Mouse (Mus musculus) granulocyte monocyte progenitor cell, adult 5-6 weeks (primary cell): ENCODE measurements at regions not wholly inside any gene's neighbourhood (a gene's known extent, or its start where the extent isn't known, plus 50 kb on each side); places are given as distances from the start of the nearest gene placed in this dataset.

Experiments
- ATAC-seq: replicated peaks from 2 replicates; pipeline ENCODE4 v1.8.0; 2016; ENCODE audit warnings: mild to moderate bottlenecking, moderate TSS enrichment, inconsistent platforms; ENCODE audit not compliant: poor library complexity, severe bottlenecking

- no peak for ATAC-seq
Observed at GRCm38 (mm10) chr3:147092188-147093075, 240.3 kb downstream of the Ttll7 start.

GRCm38 (mm10) chr3:147093076-147093380, 240.9 kb downstream of the Ttll7 start:
- no peak for ATAC-seq

DNA sequence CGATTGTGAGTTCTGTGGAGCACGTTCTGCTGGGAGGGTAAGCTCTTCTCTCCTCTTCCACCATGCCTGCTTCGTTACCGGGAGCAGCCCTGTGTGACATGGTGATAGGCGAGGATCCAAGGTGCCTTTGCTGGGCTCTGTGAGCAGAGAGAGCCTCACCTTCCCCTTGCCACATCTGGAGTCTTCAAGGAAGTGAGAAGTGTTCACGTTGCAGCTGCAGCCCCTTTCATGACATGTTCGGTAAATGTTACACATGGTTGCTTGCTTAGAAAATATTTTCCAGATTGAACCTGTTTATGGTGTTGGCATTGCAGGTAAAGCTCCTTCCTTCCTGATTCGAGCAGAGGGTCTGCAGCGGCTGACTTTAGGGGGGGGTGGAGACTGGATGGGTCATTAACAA, 244.0 kb downstream of the Ttll7 start:
- no peak for ATAC-seq

- no peak for ATAC-seq
Observed at GRCm38 (mm10) chr3:147098065-147098580, 246.0 kb downstream of the Ttll7 start.

DNA sequence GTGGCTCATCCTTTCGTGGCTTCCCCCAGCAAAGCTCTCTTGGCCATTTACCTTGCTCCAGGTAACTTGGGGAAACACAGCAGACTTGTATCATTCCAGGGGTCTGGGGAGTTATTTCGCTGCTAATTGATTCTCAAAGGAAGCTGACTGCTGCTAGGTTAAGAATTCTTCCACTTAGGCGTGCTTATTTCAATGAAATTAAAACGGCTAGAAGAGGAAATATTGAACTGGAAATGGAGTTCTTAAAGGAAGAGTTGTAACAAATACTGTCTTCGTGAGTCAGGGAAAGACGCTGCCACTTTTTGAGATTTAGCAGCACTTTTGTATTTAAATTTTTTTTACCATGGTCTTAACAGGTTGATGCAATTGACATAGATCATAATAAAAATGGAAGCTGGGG, 246.4 kb downstream of the Ttll7 start:
- no peak for ATAC-seq

GRCm38 (mm10) chr3:147099143-147099713, 247.1 kb downstream of the Ttll7 start:
- ATAC-seq = no peak

DNA sequence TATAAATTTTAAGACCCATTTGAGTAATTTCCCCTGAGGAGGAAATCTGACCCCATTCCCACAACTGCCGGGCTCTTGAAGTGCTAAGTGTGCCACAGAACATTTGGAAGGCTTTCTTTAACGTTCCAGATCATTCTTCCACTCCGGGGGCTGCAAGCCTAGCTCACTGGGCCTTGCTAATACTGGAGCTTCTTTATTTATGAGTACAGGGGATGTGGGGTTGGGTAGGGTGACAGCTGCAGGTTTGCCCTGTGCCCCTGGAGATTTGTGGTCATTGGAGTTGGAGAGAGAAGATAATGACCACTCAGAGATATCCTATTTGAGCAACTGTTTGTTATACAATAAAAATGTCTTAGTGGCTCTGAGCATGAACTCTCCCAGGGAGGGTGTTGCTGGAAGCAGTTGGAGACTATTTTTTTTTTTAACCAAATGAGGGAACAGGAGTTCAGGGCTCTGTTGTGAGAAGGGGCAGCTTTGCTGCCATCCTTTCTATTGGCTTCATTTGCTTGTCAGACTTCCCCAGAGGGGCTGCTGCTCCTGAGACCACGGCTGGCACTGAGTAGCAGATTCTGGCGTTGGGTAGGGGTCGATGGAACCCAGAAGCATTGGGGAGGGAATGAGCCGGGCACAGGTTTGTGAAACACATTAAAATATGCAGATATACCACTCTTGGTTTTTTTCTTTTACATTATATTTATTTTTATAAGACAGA, 249.0 kb downstream of the Ttll7 start:
- ATAC-seq = no peak

- ATAC-seq = no peak
Observed at GRCm38 (mm10) chr3:147101765-147102113, 249.6 kb downstream of the Ttll7 start.

GRCm38 (mm10) chr3:147103428-147103827, 251.3 kb downstream of the Ttll7 start:
- no peak for ATAC-seq

- no peak for ATAC-seq
Observed at GRCm38 (mm10) chr3:147117609-147118008, 265.4 kb downstream of the Ttll7 start.

GRCm38 (mm10) chr3:147118092-147118491, 265.9 kb downstream of the Ttll7 start:
- ATAC-seq = no peak

DNA sequence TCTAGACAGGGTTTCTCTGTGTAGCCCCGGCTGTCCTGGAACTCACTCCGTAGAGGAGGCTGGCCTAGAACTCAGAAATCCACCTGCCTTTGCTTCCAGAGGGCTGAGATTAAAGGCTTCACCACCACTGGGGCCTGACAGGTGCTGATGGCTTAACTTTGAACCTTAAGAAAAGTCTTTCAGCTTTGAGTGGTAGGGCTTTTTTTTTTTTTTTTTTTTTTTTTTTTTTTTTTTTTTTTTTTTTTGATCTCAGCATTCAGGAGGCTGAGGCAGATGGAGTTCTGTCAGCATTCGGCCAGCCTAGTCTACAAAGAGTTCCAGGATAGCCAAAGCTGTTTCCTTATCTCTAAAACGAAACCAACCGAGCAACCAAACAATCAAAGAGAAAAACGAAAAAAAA, 266.5 kb downstream of the Ttll7 start:
- no peak for ATAC-seq

DNA sequence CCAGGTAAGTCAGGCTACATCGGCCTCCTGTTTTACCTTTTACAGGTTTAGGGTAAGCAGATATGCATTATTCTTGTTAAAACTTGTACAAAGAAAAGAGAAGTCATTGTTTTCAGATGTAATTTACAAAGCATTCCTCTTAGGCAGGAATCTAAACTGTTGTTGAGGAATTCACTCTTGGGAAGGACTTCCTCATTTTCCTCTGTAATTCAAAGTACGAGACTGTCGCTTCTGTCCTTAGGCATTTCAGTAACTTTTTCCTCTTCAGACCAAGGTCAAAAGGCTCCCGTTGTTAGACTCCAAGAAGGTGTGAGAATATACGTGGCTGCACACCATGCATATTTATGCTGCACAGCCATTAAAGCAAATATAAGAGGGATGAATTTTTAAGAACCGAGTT, 269.7 kb downstream of the Ttll7 start:
- ATAC-seq = no peak

DNA sequence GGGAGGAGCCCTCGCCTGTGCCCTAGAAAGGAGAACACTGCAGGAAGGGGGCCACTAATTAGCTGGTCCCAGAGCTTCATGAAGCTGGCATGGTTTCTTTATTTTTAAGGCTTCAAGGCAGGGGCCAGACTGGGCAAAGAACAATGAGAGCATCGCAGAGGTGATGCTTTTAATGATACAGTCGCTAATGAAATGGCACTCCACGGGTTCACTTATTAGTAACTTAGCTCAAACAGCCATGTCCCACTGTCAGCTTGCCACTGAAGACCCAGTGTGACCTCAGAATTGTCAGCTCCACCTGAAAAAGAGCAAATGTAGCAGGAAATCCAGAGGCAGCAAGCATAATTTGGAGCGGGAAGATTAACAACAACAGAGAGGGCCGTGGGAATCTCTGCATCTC, 275.6 kb downstream of the Ttll7 start:
- ATAC-seq = no peak

DNA sequence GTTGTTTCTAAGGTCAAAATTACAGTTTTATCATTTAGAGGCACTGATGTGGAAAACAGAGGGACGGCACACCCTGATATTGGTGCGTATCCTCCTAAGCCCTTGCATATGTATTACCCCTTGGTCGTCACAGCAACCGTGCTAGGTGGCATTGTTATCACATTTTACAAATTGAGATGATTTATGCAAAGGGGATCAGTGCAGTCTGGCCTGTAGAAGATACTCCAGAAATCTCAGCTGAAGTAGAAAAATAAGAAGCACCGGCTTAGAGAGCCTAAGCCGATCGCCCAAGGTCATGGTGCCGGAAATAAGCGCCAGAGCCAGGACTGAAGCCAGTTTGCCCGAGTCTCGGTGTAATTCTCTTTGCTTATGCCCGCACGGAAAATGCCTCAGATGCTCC, 280.7 kb downstream of the Ttll7 start:
- ATAC-seq = no peak

- ATAC-seq = no peak
Observed at GRCm38 (mm10) chr3:147133408-147133807, 281.2 kb downstream of the Ttll7 start.

- no peak for ATAC-seq
Observed at GRCm38 (mm10) chr3:147140414-147140813, 288.2 kb downstream of the Ttll7 start.

DNA sequence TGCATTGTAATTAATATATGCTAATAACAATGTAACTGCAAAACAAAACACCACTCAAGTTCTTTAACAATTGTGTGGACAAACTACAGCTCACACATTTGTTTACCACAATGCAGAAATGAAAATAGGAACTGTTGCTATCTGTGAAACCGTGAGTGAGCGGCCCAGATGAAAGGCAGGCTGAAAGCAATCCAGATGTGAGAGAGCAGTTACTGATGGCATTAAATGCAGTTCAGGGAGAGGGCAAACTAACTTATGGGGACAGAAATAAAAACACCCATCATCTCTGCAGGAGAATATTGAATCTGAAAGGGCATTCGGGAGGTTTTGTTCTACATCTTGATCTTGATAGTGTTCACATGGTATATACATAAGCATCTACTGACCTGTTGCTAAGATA, 301.3 kb downstream of the Ttll7 start:
- 0 out of 2 replicates have a peak, but pooled peaks have one; percentile 30 for ATAC-seq

DNA sequence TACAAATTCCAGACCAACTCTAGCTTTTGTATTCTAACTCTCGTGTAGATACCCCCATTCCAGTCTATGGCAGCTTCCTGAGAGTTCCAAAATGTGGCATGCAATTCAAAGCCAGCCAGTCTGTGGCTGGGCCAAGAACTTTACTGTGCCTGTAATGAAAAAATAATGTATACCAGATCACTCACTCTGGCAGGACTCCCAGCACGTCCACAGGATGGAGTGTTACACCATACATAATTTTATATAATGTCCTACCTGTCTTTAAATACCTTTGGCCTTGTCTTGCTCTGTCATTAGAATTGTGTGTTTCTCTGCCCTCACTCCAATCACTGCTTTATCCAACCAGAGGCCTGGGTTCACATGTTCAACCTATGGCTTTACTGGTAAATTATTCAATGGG, 301.8 kb downstream of the Ttll7 start:
- ATAC-seq = no peak

- no peak for ATAC-seq
Observed at GRCm38 (mm10) chr3:147163126-147163525, 311.0 kb downstream of the Ttll7 start.

DNA sequence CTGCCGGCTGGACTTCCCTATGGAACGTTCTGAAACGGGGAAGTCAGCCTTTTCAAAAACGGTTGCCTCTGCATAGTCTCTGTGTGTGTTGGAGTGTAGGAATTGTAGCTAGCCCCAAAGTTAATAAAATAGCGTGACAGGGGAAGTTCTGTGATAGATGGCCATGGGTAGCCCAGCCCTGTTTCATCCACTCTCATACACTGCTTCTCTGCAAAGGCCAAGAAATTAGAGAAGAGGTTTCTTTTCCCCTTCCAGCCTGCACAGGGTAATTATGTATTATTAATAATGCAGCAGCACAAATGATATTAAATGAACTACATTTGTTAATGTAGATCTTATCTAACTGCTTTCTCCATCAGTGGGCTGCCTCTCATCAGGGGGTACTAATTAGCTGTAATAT, 311.4 kb downstream of the Ttll7 start:
- ATAC-seq = no peak
